Comparison of ENCODE assay signal across 9 mouse cellular contexts in the genomic region with DNA sequence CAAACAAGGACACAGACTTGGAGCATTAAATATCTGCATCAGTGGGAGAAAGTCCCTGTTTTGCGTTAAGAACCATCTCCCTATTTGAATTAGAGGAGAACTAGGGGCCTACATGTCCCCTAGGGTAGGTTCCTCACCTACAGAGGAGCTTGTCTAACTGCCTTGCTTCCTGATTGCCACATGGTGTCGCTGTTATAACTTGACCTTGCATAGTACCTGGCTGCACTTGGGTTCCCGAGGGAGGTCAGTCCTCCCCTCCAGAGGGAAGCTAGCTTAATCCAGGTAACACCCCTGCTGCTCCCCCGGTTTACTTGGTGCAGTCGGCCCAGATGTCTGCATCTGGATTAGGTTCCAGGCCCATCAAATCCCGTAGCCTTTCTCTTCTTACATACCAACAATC. TPM values are rescaled to one million over a fixed set of nuclear protein-coding genes. Genes with fewer than 3 reads are reported as not detected.
DNase-seq lines count a peak whose midpoint lies in the region; ATAC-seq and TF ChIP-seq lines count a peak whose summit lies in the region.
"Had no signal": no experiment of that assay in that cellular context is flagged by ENCODE, and none has a peak within 500 bp of the region (broad histone marks: within the 10 kb centered on the region; RNA-seq: fewer than 3 reads in every experiment).

No protein-coding gene starts in this region.

- no peaks in the 10 kb centered on the region for H3K36me3 ChIP-seq in heart, postnatal 0 days (replicated peaks; ENCODE audit: control insufficient read depth, insufficient read depth, low read length)
- H3K36me3 ChIP-seq in heart, embryonic 11.5 days (ENCODE audit: control insufficient read depth, insufficient read depth, low read length) = no peaks in the 10 kb centered on the region
- H3K36me3 ChIP-seq in C2C12 (ENCODE audit: control insufficient read depth, insufficient read depth) = no peaks in the 10 kb centered on the region
- H3K36me3 ChIP-seq: limb, embryonic 15.5 days had no signal

- no peak overlapping the region for H3K4me3 ChIP-seq in heart, postnatal 0 days (ENCODE audit: low read depth, low read length)
- no peak overlapping the region for H3K4me3 ChIP-seq in heart, embryonic 11.5 days (ENCODE audit: low read depth, low read length)
- no peak overlapping the region for H3K4me3 ChIP-seq in C2C12 (ENCODE audit: insufficient read depth, poor library complexity, severe bottlenecking)
- H3K4me3 ChIP-seq: limb, embryonic 15.5 days had no signal

- TF ChIP-seq CTCF in heart, postnatal 0 days (IDR thresholded peaks at IDR 0.05; ENCODE audit: low read depth) = peak; percentile 85
- TF ChIP-seq CTCF in C2C12 (IDR thresholded peaks at IDR 0.05; ENCODE audit: control insufficient read depth, insufficient read depth, insufficient read length) = peak; percentile 49
- TF ChIP-seq CTCF in brain, embryonic 14.5 days (IDR thresholded peaks at IDR 0.05; ENCODE audit: borderline replicate concordance, extremely low read depth, insufficient read depth, insufficient read length) = peak; percentile 51; the same call in 1 of the 2 replicates

- no peaks in the 10 kb centered on the region for H3K79me3 ChIP-seq in C2C12 (ENCODE audit: low read depth)

- H3K4me1 ChIP-seq in heart, postnatal 0 days (ENCODE audit: control insufficient read depth, insufficient read depth) = no peaks in the 10 kb centered on the region
- no peaks in the 10 kb centered on the region for H3K4me1 ChIP-seq in heart, embryonic 11.5 days (ENCODE audit: control insufficient read depth, insufficient read depth, low read length)
- H3K4me1 ChIP-seq: limb, embryonic 15.5 days had no signal

- no peak overlapping the region for H3K9ac ChIP-seq in heart, postnatal 0 days (replicated peaks; ENCODE audit: low read depth, low read length)
- no peak overlapping the region for H3K9ac ChIP-seq in heart, embryonic 11.5 days (ENCODE audit: low read depth, low read length)
- H3K9ac ChIP-seq: limb, embryonic 15.5 days had no signal

- DNase-seq in heart, postnatal 0 days (ENCODE audit: low spot score) = peak; percentile 63
- DNase-seq in brain, embryonic 14.5 days (ENCODE audit: low read depth) = no peak
- peak; percentile 48 for DNase-seq in lung, postnatal 36 days
- no peak for DNase-seq in frontal cortex, postnatal 36 days (ENCODE audit: low spot score in 2 of 2)
- DNase-seq in layer of hippocampus, adult 9-11 months = no peak
- no peak for DNase-seq in adrenal gland, postnatal 25 days

- TF ChIP-seq POLR2A in brain, embryonic 14.5 days (IDR thresholded peaks at IDR 0.05; ENCODE audit: borderline replicate concordance, extremely low read depth, insufficient read depth, insufficient read length, poor library complexity, severe bottlenecking) = no peak

- no peaks in the 10 kb centered on the region for H3K27me3 ChIP-seq in heart, postnatal 0 days (ENCODE audit: control insufficient read depth, insufficient read depth, low read length)
- no peaks in the 10 kb centered on the region for H3K27me3 ChIP-seq in heart, embryonic 11.5 days (ENCODE audit: control insufficient read depth, insufficient read depth, low read length)
- H3K27me3 ChIP-seq in C2C12 (ENCODE audit: control insufficient read depth, insufficient read depth, insufficient read length) = no peaks in the 10 kb centered on the region
- H3K27me3 ChIP-seq: limb, embryonic 15.5 days had no signal

- peak; percentile 62 for ATAC-seq in heart, postnatal 0 days (ENCODE audit: insufficient read depth, low read depth)
- ATAC-seq in heart, embryonic 11.5 days (replicated peaks; ENCODE audit: insufficient number of reproducible peaks, low FRiP score, low TSS enrichment) = no peak

- no peak overlapping the region for H3ac ChIP-seq in C2C12 (ENCODE audit: control insufficient read depth, insufficient read length, low read depth)

- no peak overlapping the region for H3K27ac ChIP-seq in heart, postnatal 0 days (ENCODE audit: low read depth)
- H3K27ac ChIP-seq in heart, embryonic 11.5 days (ENCODE audit: low read depth, low read length) = no peak overlapping the region
- H3K27ac ChIP-seq: limb, embryonic 15.5 days had no signal

- no peak for TF ChIP-seq EP300 in heart, postnatal 0 days (IDR thresholded peaks at IDR 0.05; ENCODE audit: low read depth)

- H3K9me3 ChIP-seq in heart, postnatal 0 days (replicated peaks; ENCODE audit: control insufficient read depth, low read length) = no peaks in the 10 kb centered on the region
- no peaks in the 10 kb centered on the region for H3K9me3 ChIP-seq in heart, embryonic 11.5 days (replicated peaks; ENCODE audit: control insufficient read depth, low read length)
- H3K9me3 ChIP-seq: limb, embryonic 15.5 days had no signal

- no peaks in the 10 kb centered on the region for H3K79me2 ChIP-seq in C2C12 (ENCODE audit: control insufficient read depth, insufficient read depth)

- WGBS in heart, postnatal 0 days = 17% methylated on average over 6 of the region's 6 CpGs
- 15% methylated on average over 6 of the region's 6 CpGs for WGBS in heart, embryonic 11.5 days (ENCODE audit: insufficient replicate concordance)

- H3K4me2 ChIP-seq in heart, postnatal 0 days (ENCODE audit: low read depth, low read length) = no peak overlapping the region
- H3K4me2 ChIP-seq in heart, embryonic 11.5 days = no peak overlapping the region
- H3K4me2 ChIP-seq: limb, embryonic 15.5 days had no signal

TF ChIP-seq in C2C12, 6 proteins besides CTCF, POLR2A, EP300 and RAD21:
- TF ChIP-seq MAX (IDR thresholded peaks at IDR 0.05) = no peak
- no peak for TF ChIP-seq MYOG (IDR thresholded peaks at IDR 0.05; ENCODE audit: control insufficient read depth, extremely low read depth, insufficient read length)
- TF ChIP-seq USF1 (IDR thresholded peaks at IDR 0.05; ENCODE audit: low read depth) = no peak
- no peak for TF ChIP-seq MYOD1 (IDR thresholded peaks at IDR 0.05; ENCODE audit: control insufficient read depth, insufficient read length, low read depth)
- no peak for TF ChIP-seq CEBPB (IDR thresholded peaks at IDR 0.05; ENCODE audit: low read depth)
- TF ChIP-seq FOSL1 (IDR thresholded peaks at IDR 0.05; ENCODE audit: insufficient read depth, low read length, poor library complexity, severe bottlenecking) = no peak
TF ChIP-seq in C2C12: peak in this region for 0.

RNA-seq across cellular contexts. Expression of gene Tacc2, which starts 27.9 kb away (rescaled TPM):
- total RNA-seq in heart, postnatal 0 days (2014; rRNA removed; ENCODE audit: low replicate concordance) = 64.7 and 83.8 TPM in 2 replicates
- polyA plus RNA-seq in heart, postnatal 0 days (2015; fragmentation: Nextera tagmentation; extraction: Ambion mirVana) = 33.7 and 39.0 TPM in 2 replicates
- polyA plus RNA-seq in heart, embryonic 11.5 days (2014; fragmentation: Nextera tagmentation; extraction: Ambion mirVana) = 42.2 and 48.9 TPM in 2 replicates
- 44.8 TPM for polyA plus RNA-seq in C2C12 (2012; fragmentation: generic; extraction: Trizol)
- 47.5 and 66.9 TPM in 2 replicates for polyA plus RNA-seq in brain, embryonic 14.5 days (2012; rRNA removed)
- total RNA-seq in adrenal gland, postnatal 25 days (2021) = 40.0 and 46.6 TPM in 2 replicates

RNA-seq across cellular contexts. Expression of gene Nsmce4a, which starts 32.2 kb away (rescaled TPM):
- 56.9 and 72.7 TPM in 2 replicates for total RNA-seq in heart, postnatal 0 days (2014; rRNA removed; ENCODE audit: low replicate concordance)
- polyA plus RNA-seq in heart, postnatal 0 days (2015; fragmentation: Nextera tagmentation; extraction: Ambion mirVana) = 96.9 and 107 TPM in 2 replicates
- polyA plus RNA-seq in heart, embryonic 11.5 days (2014; fragmentation: Nextera tagmentation; extraction: Ambion mirVana) = 137 and 146 TPM in 2 replicates
- 54.3 TPM for polyA plus RNA-seq in C2C12 (2012; fragmentation: generic; extraction: Trizol)
- polyA plus RNA-seq in brain, embryonic 14.5 days (2012; rRNA removed) = 55.8 and 63.4 TPM in 2 replicates
- total RNA-seq in adrenal gland, postnatal 25 days (2021) = 61.8 and 91.4 TPM in 2 replicates

Comparison
In these comparisons a context has a peak if more than half of its experiments do, and no peak if none do; other contexts are left out.
1. DNase-seq: peak in heart, postnatal 0 days (single experiment) and lung, postnatal 36 days (single experiment); none in brain, embryonic 14.5 days (single experiment), frontal cortex, postnatal 36 days (0 of 2), layer of hippocampus, adult 9-11 months (single experiment) and adrenal gland, postnatal 25 days (single experiment).
2. Peak in every context shown above with its lines, with median percentiles within 50 percentile points of each other: CTCF ChIP-seq.